Mouse (Mus musculus) forebrain, embryonic 12.5 days (tissue): ENCODE results near the gene Meiob. TPM values are rescaled to one million over a fixed set of nuclear protein-coding genes. Genes with fewer than 3 reads are reported as not detected.

Experiments used
- ATAC-seq: fragments of 200-750 bp; cut with Nextera tagmentation; 2 replicates; pipeline ENCODE4 v1.8.0; 2017; ENCODE audit warnings: moderate TSS enrichment; ENCODE audit not compliant: low FRiP score
- H3K27ac ChIP-seq: fragments of 300-500 bp; sonication (generic); 2 replicates; pipeline ENCODE4 v1.5.1; 2016; ENCODE audit warnings: mild to moderate bottlenecking
- H3K27me3 ChIP-seq: fragments of 300-500 bp; sonication (generic); 2 replicates; pipeline ENCODE4 v1.6.1; 2016; ENCODE audit warnings: mild to moderate bottlenecking
- H3K36me3 ChIP-seq: fragments of 300-500 bp; sonication (generic); replicated peaks from 2 replicates; pipeline ENCODE4 v1.6.1; 2016; ENCODE audit warnings: mild to moderate bottlenecking
- H3K4me1 ChIP-seq: fragments of 300-500 bp; sonication (generic); 2 replicates; pipeline ENCODE4 v1.6.1; 2016
- H3K4me2 ChIP-seq: fragments of 300-500 bp; sonication (generic); 2 replicates; pipeline ENCODE4 v1.6.1; 2016; ENCODE audit warnings: mild to moderate bottlenecking, moderate library complexity
- H3K4me3 ChIP-seq: fragments of 300-500 bp; sonication (generic); replicated peaks from 2 replicates; pipeline ENCODE4 v1.5.1; 2016; ENCODE audit warnings: mild to moderate bottlenecking
- H3K9ac ChIP-seq: fragments of 300-500 bp; sonication (generic); 2 replicates; pipeline ENCODE4 v1.6.1; 2016; ENCODE audit warnings: mild to moderate bottlenecking
- H3K9me3 ChIP-seq: fragments of 300-500 bp; sonication (generic); 2 replicates; pipeline ENCODE4 v1.6.1; 2016
- WGBS: fragments of 180-500 bp; shearing (Covaris S2); methylation state at CpG from one replicate; pipeline ENCODE4 v1.1.7; 2016; 5-methylcytosine and 5-hydroxymethylcytosine counted together
- polyA plus RNA-seq: library from polyadenylated mRNA; unstranded; fragments of >200 nt; fragmentation: Nextera tagmentation; extraction: Ambion mirVana; gene quantifications from 2 replicates; pipeline ENCODE4 v1.2.1, GENCODE M21; 2016

Meiob gene
- polyA plus RNA-seq, 1 experiment from 2014 or later: not detected

DNA sequence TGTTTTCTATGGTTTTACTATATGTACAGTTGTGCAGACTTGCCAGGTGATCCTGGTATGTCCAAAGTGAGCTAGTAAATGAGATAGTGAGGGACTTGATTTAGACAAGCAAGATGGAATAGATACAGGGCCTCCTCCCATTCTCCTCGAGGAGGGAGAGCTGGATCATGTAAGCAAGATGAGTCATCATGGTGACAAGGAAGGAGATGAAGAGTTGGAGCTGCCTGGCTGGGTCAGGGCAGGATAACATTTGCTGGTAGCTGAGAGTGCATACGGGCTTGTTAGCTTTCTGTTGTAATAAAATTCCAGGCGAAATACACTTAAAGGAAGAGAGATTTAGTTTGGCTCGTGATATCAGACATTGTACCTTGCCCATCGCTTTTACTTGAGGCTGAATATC is 36.3 kb downstream of the Meiob start:
- H3K9me3 ChIP-seq: no peaks in the 10 kb centered on the region
- H3K27me3 ChIP-seq: peaks cover 31% of the 10 kb centered on the region
- no peak overlapping the region for H3K4me2 ChIP-seq
- no peak for ATAC-seq
- H3K9ac ChIP-seq: no peak overlapping the region
- 69% methylated on average over 5 of the region's 5 CpGs for WGBS
- no peaks in the 10 kb centered on the region for H3K4me1 ChIP-seq
- H3K27ac ChIP-seq: no peak overlapping the region
- H3K4me3 ChIP-seq: no peak overlapping the region
- no peaks in the 10 kb centered on the region for H3K36me3 ChIP-seq

DNA sequence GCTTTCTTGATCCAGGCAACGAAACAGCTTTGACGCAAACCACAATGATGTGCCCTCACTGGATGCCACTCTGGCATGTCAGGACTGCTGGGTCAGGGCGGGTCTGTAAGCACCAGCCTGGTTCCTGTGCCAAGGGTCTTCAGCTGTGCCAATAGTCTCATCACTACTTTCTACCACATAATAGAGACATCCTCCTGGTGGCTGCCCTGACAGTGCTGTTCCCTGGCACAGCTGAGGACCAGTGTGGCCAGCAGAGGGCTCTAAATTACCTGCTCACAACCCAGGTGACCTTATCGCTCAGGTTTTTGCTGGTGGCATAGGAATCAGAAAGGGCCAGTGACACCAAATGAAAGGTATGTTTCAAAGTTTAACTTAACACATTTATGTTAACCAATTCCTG is 37.0 kb downstream of the Meiob start:
- no peak for ATAC-seq
- WGBS: 53% methylated on average over 4 of the region's 4 CpGs
- H3K4me3 ChIP-seq: no peak overlapping the region
- H3K4me1 ChIP-seq: no peaks in the 10 kb centered on the region
- H3K9ac ChIP-seq: no peak overlapping the region
- H3K27ac ChIP-seq: no peak overlapping the region
- H3K36me3 ChIP-seq: no peaks in the 10 kb centered on the region
- H3K9me3 ChIP-seq: no peaks in the 10 kb centered on the region
- H3K4me2 ChIP-seq: no peak overlapping the region
- H3K27me3 ChIP-seq: peaks cover 32% of the 10 kb centered on the region

DNA sequence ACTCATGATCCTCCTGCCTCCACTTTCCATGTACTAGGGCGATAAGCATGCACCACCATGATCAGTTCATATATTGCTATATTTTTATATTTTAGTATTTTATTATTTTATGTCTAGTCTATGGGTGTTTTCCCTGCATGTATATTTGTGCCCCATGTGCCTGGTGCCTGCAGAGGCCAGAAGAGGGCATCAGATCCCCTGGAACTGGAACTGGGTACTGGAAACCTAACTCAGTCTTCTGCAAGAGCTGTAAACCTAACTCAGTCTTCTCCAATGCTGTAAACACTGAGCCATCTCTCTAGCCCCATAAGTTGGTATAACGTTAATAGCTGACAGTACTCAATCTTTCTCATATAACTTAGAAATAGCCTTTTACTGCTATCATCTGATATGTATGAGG is 38.5 kb downstream of the Meiob start:
- Histone ChIP-seq H3K36me3 (no peaks in the 10 kb centered on the region), H3K4me3 (no peak overlapping the region), H3K9ac (no peak overlapping the region), H3K27ac (no peak overlapping the region), H3K9me3 (no peaks in the 10 kb centered on the region), H3K4me1 (no peaks in the 10 kb centered on the region), H3K4me2 (no peak overlapping the region), H3K27me3 (peaks cover 32% of the 10 kb centered on the region)
- no peak for ATAC-seq
- 69% methylated on average over 2 of the region's 2 CpGs for WGBS

DNA sequence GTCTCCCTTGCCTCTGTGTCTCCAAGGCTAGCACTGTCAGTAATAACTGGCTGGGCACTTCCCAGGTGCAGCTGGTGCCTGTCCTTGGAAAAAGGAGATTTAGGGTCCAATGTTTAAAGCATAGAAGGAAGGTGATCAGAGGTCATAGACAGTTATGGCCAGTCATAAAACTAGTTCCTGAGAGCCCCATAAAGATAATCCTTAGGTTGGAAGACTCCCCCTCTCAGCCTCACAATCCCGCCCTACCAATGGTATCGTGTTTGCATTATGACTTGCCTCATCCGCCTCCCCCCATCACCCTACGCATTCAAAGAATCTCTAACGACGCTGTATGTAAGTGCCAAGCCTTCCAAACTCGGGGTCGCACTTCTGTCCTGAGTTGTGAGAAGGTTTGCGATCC is 40.4 kb downstream of the Meiob start:
- H3K9me3 ChIP-seq: no peaks in the 10 kb centered on the region
- H3K4me1 ChIP-seq: peaks cover 12% of the 10 kb centered on the region
- H3K4me3 ChIP-seq: no peak overlapping the region
- peaks cover 32% of the 10 kb centered on the region for H3K27me3 ChIP-seq
- 50% methylated on average over 9 of the region's 9 CpGs for WGBS
- ATAC-seq: no peak
- no peaks in the 10 kb centered on the region for H3K36me3 ChIP-seq
- no peak overlapping the region for H3K4me2 ChIP-seq
- H3K27ac ChIP-seq: no peak overlapping the region
- H3K9ac ChIP-seq: no peak overlapping the region

DNA sequence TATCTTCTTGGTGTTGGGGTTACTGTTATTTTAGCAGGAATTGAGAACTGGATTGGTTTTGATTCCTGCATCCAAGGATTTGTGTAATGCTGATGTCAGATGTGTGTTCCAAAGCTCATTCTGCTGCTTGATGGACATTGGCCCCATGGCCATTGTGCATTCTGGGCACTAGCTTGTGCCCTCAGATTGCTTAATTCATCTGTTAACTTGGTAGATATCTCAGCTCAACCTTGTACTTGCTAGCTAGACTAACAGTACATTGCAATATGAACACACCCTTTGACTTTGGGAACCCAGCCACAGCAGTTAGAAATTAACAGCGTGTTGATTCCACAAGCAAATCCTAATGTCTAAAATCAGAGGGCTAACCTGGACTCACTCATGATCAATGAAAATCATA is 43.3 kb downstream of the Meiob start:
- Histone ChIP-seq H3K36me3 (no peaks in the 10 kb centered on the region), H3K4me3 (no peak overlapping the region), H3K27ac (no peak overlapping the region), H3K27me3 (peaks cover 29% of the 10 kb centered on the region), H3K4me2 (no peak overlapping the region), H3K9me3 (no peaks in the 10 kb centered on the region), H3K4me1 (peaks cover 24% of the 10 kb centered on the region), H3K9ac (no peak overlapping the region)
- WGBS: 94% methylated on average over 1 of the region's 1 CpGs
- no peak for ATAC-seq

DNA sequence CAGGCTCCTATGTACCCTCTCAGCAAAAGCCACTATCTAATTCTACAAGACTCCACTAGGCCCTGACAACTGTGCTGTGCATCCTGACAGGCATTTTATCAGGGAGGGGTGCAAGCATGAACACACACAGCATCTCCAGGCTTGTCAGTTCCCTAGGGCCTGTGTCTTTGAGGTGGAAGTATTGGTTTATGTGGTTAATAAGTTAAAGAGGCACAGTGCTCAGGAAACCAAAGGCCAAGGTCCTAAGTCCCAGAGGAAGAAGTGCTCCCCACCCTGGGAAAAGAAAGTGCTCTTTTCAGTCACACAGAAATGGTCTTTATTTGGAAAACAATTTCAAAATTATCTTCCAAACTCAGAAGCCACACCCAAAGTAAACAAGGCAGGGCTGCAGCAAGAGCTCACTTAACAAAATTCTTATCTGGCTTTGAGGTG is 44.5 kb downstream of the Meiob start:
- no peak overlapping the region for H3K27ac ChIP-seq
- no peaks in the 10 kb centered on the region for H3K9me3 ChIP-seq
- peak overlapping the region; percentile 83; the same call in 1 of the 2 replicates for H3K4me2 ChIP-seq
- no peak for ATAC-seq
- H3K4me3 ChIP-seq: no peak overlapping the region; the same call in 1 of the 2 replicates
- H3K36me3 ChIP-seq: peaks cover 5% of the 10 kb centered on the region
- peaks cover 24% of the 10 kb centered on the region for H3K4me1 ChIP-seq
- H3K27me3 ChIP-seq: peaks cover 23% of the 10 kb centered on the region
- no peak overlapping the region for H3K9ac ChIP-seq

DNA sequence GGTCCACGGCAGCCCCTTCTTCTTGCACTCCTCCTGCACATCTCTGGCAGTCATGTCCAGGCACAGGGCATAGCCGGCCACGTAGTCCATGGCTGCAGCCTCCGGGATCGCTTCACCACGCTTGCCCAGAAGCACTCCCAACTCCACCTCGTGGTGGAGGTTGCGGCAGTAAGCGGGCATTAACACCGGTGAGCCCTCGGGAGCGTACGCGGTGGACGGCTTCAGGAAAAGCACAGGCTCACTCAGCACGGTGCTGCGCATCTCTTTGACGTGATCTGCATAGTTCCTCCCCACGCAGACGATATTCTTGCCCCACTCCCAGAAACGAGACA is 45.6 kb downstream of the Meiob start:
- Histone ChIP-seq H3K27ac (peak overlapping the region; percentile 91), H3K9me3 (no peaks in the 10 kb centered on the region), H3K36me3 (peaks cover 8% of the 10 kb centered on the region), H3K4me2 (peak overlapping the region; percentile 83), H3K27me3 (peaks cover 19% of the 10 kb centered on the region), H3K4me1 (peaks cover 24% of the 10 kb centered on the region), H3K4me3 (peak overlapping the region; percentile 80), H3K9ac (peak overlapping the region; percentile 71)
- under 1% methylated on average over 21 of the region's 21 CpGs for WGBS
- ATAC-seq: peak; percentile 63

DNA sequence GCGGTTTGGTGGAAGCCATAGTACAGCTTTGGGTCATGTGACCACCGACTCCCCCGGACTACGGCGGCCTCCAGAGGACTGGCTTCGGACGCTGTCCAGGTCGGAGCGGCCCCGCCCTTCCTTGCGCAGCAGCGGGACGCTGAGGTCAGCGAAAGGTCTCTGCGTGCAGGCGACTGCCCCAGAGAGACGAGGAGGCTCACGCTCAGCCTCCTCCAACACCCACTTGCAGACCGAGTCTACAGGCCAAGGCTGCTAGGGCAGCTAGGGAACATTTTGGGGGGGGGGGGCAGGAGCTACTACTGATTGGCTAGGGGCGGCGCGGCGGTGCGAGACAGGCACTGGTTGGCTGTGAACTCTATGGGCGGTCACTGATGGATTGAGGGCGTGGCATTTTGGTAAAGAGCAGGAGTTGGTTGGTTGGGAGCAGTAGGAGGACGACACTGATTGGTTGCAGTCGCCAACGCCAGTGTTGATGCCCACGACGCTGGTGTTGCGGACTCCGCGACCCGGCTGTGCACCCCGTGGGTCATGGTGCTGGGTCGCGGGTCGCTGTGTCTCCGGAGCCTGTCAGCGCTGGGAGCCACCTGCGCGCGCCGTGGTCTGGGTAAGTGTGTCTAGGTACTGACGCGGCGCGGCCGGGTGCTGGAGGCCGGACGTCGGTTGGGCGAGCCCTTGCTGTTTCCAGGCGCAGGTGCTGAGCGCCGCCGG is 46.1 kb downstream of the Meiob start, which contains the start of gene Fahd1:
Gene Fahd1 (minus strand): TSS at position 300 of the 708 bp plus-strand sequence.
- peaks cover 10% of the 10 kb centered on the region for H3K36me3 ChIP-seq
- peak within 1 kb of the TSS; percentile 83 for H3K4me2 ChIP-seq
- H3K9ac ChIP-seq: peak within 1 kb of the TSS; percentile 71
- peak within 1 kb of the TSS; percentile 80 for H3K4me3 ChIP-seq
- H3K27me3 ChIP-seq: peaks cover 15% of the 10 kb centered on the region
- peak; percentile 100 for ATAC-seq
- under 1% methylated on average over 58 of the region's 58 CpGs for WGBS
- H3K9me3 ChIP-seq: no peaks in the 10 kb centered on the region
- H3K4me1 ChIP-seq: peaks cover 24% of the 10 kb centered on the region
- peak within 1 kb of the TSS; percentile 91 for H3K27ac ChIP-seq

DNA sequence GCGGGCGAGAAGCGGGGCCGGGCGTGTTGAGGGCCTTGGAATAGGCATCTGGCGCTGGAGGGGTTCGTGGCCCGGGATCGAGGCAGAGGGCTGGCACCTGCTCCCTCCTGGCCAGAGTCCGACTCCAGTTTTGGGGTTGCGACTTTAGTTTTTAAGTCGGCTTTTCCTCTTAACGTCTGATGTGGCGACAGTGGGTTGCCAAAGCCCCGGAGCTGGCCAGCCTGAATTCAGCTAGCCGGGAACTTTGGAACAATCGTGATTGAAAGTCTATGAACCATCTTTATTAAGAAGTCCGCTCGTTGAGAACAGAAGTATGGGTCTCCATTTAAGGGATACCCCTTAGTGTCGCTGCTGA is 46.7 kb downstream of the Meiob start:
- WGBS: 1% methylated on average over 20 of the region's 20 CpGs
- H3K27ac ChIP-seq: no peak overlapping the region

DNA sequence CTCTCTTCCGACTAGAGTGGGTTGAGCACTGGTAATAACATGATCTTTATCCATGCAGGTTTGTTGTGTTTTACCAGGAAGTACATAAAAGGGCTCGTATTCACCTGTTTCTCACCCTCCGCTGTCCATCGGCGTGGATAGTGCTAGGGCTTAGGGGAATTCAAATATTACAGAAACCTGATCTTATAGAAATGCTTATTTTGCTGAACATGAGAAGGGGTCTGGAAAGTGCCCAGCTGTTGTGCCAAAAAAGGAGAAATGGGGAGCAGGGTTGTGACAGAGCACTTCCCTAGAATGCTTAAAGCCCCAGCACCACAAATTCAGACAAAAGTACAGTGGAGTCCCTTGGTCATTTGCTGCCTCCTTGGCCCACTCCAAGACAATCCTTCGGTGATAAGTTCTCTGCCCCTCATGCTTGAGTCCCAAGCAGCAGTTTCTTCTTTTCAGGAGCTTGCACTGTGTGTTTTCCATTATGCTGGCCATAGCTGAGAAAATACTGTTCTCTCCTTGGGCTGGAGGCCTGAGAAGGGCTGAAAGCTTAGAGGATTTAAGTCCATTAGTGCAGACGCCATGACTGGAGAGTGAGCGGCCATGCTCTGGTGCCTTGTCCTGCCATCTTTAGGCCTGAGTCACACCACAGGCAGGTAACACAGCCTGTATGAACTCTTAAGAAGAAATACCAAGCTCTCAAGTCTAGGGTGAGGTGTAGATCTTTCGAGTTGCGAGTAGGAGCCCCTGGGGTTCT is 47.5 kb downstream of the Meiob start:
- Histone ChIP-seq H3K4me2 (peak overlapping the region; percentile 83), H3K9ac (peak overlapping the region; percentile 71), H3K4me3 (peak overlapping the region; percentile 80), H3K4me1 (peaks cover 24% of the 10 kb centered on the region), H3K27me3 (peaks cover 13% of the 10 kb centered on the region), H3K9me3 (no peaks in the 10 kb centered on the region), H3K36me3 (peaks cover 12% of the 10 kb centered on the region), H3K27ac (no peak overlapping the region)
- 80% methylated on average over 10 of the region's 10 CpGs for WGBS
- no peak for ATAC-seq

More for the DNA sequence above, 46.7 kb downstream of the Meiob start:
- ATAC-seq: no peak
- Histone ChIP-seq H3K36me3 (peaks cover 11% of the 10 kb centered on the region), H3K9me3 (no peaks in the 10 kb centered on the region), H3K4me1 (peaks cover 24% of the 10 kb centered on the region), H3K4me3 (peak overlapping the region; percentile 80), H3K9ac (peak overlapping the region; percentile 71), H3K27me3 (peaks cover 13% of the 10 kb centered on the region), H3K4me2 (peak overlapping the region; percentile 83)

DNA sequence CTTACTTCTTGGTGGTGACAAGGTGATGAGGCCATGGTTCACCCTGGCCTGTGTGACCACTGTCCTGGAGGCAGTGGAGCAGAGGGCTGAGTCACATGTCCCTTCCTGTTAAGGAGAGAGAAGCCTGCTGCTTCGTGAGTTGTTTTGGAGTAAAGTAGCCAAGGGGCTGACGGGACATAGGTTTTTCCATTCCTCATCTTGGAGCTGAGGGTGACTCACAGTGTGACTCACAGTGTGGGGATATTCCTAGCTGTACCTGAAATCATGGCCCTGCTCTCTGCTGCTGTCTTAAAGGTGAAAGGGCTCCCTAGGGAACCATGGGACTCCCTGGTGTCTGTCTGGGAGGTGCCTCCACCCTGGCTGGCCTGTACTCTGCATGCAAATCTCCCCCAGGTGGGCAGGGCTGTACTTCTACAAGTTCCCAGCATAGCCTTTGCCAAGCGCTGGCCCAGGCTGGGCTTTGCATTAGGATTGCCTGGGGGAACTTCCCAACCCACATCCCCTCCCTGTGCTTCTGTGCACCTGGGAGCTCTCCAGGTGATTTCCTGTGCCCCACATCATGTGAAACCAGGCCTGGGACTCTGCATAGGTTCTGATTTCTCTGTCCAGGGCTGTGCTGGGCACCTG is 51.9 kb downstream of the Meiob start:
- Histone ChIP-seq H3K4me2 (no peak overlapping the region), H3K4me3 (no peak overlapping the region), H3K27ac (no peak overlapping the region), H3K27me3 (peaks cover 9% of the 10 kb centered on the region), H3K36me3 (peaks cover 29% of the 10 kb centered on the region), H3K9me3 (no peaks in the 10 kb centered on the region), H3K9ac (no peak overlapping the region), H3K4me1 (peaks cover 9% of the 10 kb centered on the region)
- ATAC-seq: no peak
- 75% methylated on average over 3 of the region's 3 CpGs for WGBS

DNA sequence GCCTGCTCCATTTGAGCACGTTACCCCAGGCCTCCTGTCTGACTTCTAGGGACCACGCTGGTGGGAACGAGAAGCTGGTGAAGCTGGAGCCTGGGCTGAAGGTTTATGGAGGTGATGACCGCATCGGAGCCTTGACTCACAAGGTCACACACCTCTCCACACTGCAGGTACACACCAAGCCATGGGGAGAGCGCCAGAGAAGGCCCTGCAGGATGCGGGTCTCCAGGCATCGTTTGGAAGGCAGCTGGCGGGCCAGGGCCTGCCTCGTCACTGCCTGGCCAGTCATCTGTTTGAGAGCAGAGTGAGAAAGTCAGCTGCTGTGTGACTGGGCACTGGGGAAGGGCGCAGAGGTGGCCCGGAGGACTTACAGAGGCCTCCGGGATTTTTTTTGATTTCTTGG is 52.5 kb downstream of the Meiob start:
- no peak overlapping the region for H3K9ac ChIP-seq
- 92% methylated on average over 13 of the region's 13 CpGs for WGBS
- peaks cover 35% of the 10 kb centered on the region for H3K36me3 ChIP-seq
- H3K4me3 ChIP-seq: no peak overlapping the region
- H3K27ac ChIP-seq: no peak overlapping the region
- no peak for ATAC-seq
- H3K4me1 ChIP-seq: peaks cover 3% of the 10 kb centered on the region
- H3K9me3 ChIP-seq: no peaks in the 10 kb centered on the region
- H3K27me3 ChIP-seq: peaks cover 2% of the 10 kb centered on the region
- no peak overlapping the region for H3K4me2 ChIP-seq
